Mouse (Mus musculus): Measurements from ENCODE around the gene Kalrn.

- TF ChIP-seq CTCF (IDR thresholded peaks at IDR 0.05; ENCODE audit: extremely low read depth, insufficient read depth, low read length): no peak
- no peak for TF ChIP-seq POLR2A (IDR thresholded peaks at IDR 0.05; ENCODE audit: extremely low read depth, insufficient read depth, low read length)
Measured at GRCm38 (mm10) chr16:33932126-33932525, 641.2 kb downstream of the Kalrn start.
